Mouse (Mus musculus) midbrain, embryonic 14.5 days (tissue): Measurements from ENCODE around the gene Igf2. TPM values are rescaled to one million over a fixed set of nuclear protein-coding genes. Genes with fewer than 3 reads are reported as not detected.

Experiments used
- ATAC-seq: fragments of 200-750 bp; cut with Nextera tagmentation; 2 replicates; pipeline ENCODE4 v1.8.0; 2017; ENCODE audit warnings: moderate number of reproducible peaks, moderate library complexity; ENCODE audit not compliant: low FRiP score, low TSS enrichment
- DNase-seq: peaks from one replicate; pipeline ENCODE4 v3.0.0-alpha.2; 2015
- H3K27ac ChIP-seq: fragments of 300-500 bp; sonication (generic); replicated peaks from 2 replicates; pipeline ENCODE4 v1.5.1; 2014; ENCODE audit warnings: mild to moderate bottlenecking, low read depth, low read length, moderate library complexity
- H3K27me3 ChIP-seq: fragments of 300-500 bp; sonication (generic); 2 replicates; pipeline ENCODE4 v1.6.1; 2014; ENCODE audit warnings: low read length, control low read depth, mixed read lengths; ENCODE audit not compliant: control insufficient read depth, insufficient read depth
- H3K36me3 ChIP-seq: fragments of 300-500 bp; sonication (generic); 2 replicates; pipeline ENCODE4 v1.6.1; 2014; ENCODE audit warnings: low read length, control low read depth; ENCODE audit not compliant: control insufficient read depth, insufficient read depth
- H3K4me1 ChIP-seq: fragments of 300-500 bp; sonication (generic); 2 replicates; pipeline ENCODE4 v1.6.1; 2014; ENCODE audit warnings: mild to moderate bottlenecking, antibody characterized with exemption, low read length, control low read depth; ENCODE audit not compliant: control insufficient read depth, insufficient read depth
- H3K4me2 ChIP-seq: fragments of 300-500 bp; sonication (generic); 2 replicates; pipeline ENCODE4 v1.6.1; 2014; ENCODE audit warnings: mild to moderate bottlenecking, low read length, moderate library complexity
- H3K4me3 ChIP-seq: fragments of 300-500 bp; sonication (generic); replicated peaks from 2 replicates; pipeline ENCODE4 v1.5.1; 2014; ENCODE audit warnings: low read depth, low read length
- H3K9ac ChIP-seq: fragments of 300-500 bp; sonication (generic); replicated peaks from 2 replicates; pipeline ENCODE4 v1.6.1; 2014; ENCODE audit warnings: mild to moderate bottlenecking, low read length, moderate library complexity
- H3K9me3 ChIP-seq: fragments of 300-500 bp; sonication (generic); 2 replicates; pipeline ENCODE4 v1.6.1; 2016; ENCODE audit warnings: low read length, control low read depth, mixed read lengths; ENCODE audit not compliant: control insufficient read depth
- WGBS: fragments of 180-500 bp; shearing (Covaris S2); extraction: QIAGEN DNeasy Blood & Tissue Kit; methylation state at CpG from one replicate; pipeline ENCODE4 v1.1.7; 2014; 5-methylcytosine and 5-hydroxymethylcytosine counted together
- polyA plus RNA-seq: library from polyadenylated mRNA; unstranded; fragments of >200 nt; fragmentation: Nextera tagmentation; extraction: Ambion mirVana; gene quantifications from 2 replicates; pipeline ENCODE4 v1.2.1, GENCODE M21; 2014

Gene Igf2
- polyA plus RNA-seq, result 19.1 and 102 TPM in 2 replicates

DNA sequence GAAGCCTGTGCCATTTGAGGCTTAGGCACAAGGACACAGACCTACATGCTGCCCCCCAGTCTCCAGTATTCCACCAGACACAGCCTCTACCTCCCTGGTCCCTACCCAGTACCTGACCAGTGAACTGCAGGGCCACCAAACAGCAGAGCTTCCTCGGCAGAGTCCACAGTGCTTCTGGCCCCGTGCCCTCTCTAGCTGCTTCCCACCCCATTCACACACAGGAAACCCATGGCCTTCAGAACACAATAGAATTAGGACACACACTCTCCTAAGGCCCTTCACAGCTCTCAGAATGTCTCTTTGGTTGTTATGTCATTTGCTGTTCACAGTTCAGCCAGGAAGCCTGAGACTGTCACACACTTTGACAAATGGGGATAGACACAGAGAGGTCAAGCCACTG is at the start of gene Igf2:
Igf2 (minus strand) TSS at position 158 of the 400 bp plus-strand sequence.
- Histone ChIP-seq H3K4me2 (no peak within 1 kb of the TSS), H3K9ac (no peak within 1 kb of the TSS), H3K4me3 (no peak within 1 kb of the TSS), H3K27me3 (peaks cover 52% of the 10 kb centered on the region), H3K9me3 (peaks cover 5% of the 10 kb centered on the region), H3K27ac (no peak within 1 kb of the TSS), H3K4me1 (no peaks in the 10 kb centered on the region), H3K36me3 (no peaks in the 10 kb centered on the region)
- ATAC-seq, result no peak
- 63% methylated on average over 2 of the region's 2 CpGs for WGBS
- no peak for DNase-seq

DNA sequence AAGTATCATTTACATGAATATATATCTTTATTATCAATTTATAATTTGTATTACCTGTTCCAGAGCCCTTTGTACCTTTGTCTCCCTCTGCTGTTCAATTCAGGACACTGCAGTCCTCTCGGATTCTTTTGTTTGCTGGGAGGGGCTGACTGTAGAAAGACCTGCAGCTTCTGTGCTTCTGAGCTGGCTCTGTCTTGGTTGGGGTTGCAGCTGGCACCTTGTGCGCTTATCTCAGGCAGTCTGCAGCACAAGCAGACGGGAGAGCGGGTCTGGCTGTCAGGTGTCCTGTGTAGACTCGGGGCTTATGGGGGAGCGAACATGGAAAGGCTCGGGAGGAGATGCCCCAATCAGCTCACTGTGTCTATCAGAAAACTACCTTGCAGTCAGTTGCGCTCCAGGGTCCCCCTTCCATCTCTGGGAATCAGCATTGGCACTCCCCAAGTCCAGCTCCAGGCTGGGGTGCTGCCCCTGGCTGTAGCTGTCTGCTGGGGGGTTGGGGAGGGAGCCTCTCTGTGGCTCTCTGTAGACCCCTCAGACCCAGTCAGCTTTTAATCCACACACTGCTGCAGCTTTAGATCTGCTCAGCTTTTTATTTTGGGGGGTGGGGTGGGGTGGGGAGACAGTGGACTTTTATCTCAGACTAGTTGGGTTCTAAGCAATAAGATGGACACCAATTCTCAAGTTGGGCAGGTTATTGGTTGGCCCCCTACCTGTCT is 48.3 kb upstream of the Igf2 start:
- peak overlapping the region; percentile 70 for H3K27ac ChIP-seq
- WGBS, result 12% methylated on average over 8 of the region's 8 CpGs
- H3K4me2 ChIP-seq, result peak overlapping the region; percentile 55
- H3K9ac ChIP-seq, result peak overlapping the region; percentile 62
- no peak for ATAC-seq
- H3K4me1 ChIP-seq, result no peaks in the 10 kb centered on the region
- H3K27me3 ChIP-seq, result no peaks in the 10 kb centered on the region
- DNase-seq, result peak; percentile 84
- no peaks in the 10 kb centered on the region for H3K9me3 ChIP-seq
- H3K4me3 ChIP-seq, result peak overlapping the region; percentile 25
- H3K36me3 ChIP-seq, result no peaks in the 10 kb centered on the region

DNA sequence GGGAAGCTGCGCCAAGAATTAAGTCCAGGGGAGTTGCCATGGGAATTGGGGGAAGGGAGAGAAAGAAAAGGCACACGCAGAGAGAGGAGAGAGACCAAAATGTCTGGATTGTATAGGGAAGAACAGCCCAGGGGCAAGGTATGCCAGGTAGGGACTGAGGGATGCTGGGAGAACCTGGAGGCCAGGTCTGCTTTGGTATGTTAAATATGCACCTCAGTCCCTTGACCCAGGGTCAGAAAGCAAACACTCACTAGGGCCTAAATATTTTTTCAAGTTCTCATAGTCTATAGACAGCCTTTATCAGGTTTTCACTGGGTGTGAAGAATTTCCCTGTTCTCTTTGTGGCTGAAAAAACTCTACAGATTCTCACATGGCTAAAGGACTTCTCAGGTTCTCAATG is 40.3 kb upstream of the Igf2 start:
- H3K36me3 ChIP-seq, result no peaks in the 10 kb centered on the region
- no peak overlapping the region for H3K9ac ChIP-seq
- no peaks in the 10 kb centered on the region for H3K27me3 ChIP-seq
- no peak overlapping the region for H3K27ac ChIP-seq
- no peak for DNase-seq
- no peak overlapping the region for H3K4me2 ChIP-seq
- ATAC-seq, result no peak
- no peaks in the 10 kb centered on the region for H3K4me1 ChIP-seq
- H3K4me3 ChIP-seq, result no peak overlapping the region
- no peaks in the 10 kb centered on the region for H3K9me3 ChIP-seq
- 82% methylated on average over 2 of the region's 2 CpGs for WGBS

DNA sequence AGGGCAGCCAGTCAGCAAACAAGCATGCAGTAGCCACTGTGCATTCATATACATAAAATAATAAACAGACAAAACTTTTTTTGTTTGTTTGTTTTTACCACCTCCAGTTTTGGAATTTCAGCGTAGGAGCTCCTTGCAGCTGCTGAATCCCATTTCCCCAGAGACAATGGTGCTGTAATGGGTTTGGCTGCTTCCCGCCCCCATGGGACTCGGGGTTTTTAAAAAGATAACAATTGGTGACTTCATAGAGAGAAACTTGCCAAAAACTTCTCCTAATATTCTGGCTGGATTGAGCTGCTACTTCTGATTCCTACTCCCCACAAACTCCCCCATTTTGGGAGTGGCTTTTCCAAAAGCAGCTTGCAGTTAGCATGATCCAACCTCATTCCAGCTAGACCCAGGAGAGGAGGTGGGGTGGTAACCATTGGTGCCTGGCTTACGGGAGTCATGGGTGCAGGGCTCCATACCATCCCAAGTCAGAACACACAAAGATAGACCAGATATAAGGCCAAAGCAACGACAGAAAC is 32.8 kb upstream of the Igf2 start:
- Histone ChIP-seq H3K27me3 (no peaks in the 10 kb centered on the region), H3K4me3 (no peak overlapping the region), H3K36me3 (no peaks in the 10 kb centered on the region), H3K4me2 (no peak overlapping the region), H3K9ac (no peak overlapping the region), H3K27ac (no peak overlapping the region), H3K4me1 (no peaks in the 10 kb centered on the region), H3K9me3 (no peaks in the 10 kb centered on the region)
- 71% methylated on average over 5 of the region's 5 CpGs for WGBS
- ATAC-seq (no peak), DNase-seq (no peak)

- 90% methylated on average over 3 of the region's 3 CpGs for WGBS
- Histone ChIP-seq H3K9me3 (no peaks in the 10 kb centered on the region), H3K4me3 (no peak overlapping the region), H3K36me3 (no peaks in the 10 kb centered on the region), H3K4me1 (no peaks in the 10 kb centered on the region), H3K4me2 (no peak overlapping the region), H3K27me3 (no peaks in the 10 kb centered on the region), H3K27ac (no peak overlapping the region), H3K9ac (no peak overlapping the region)
- ATAC-seq (no peak), DNase-seq (no peak)
Observed at GRCm38 (mm10) chr7:142678611-142679010, 12.0 kb upstream of the Igf2 start.

DNA sequence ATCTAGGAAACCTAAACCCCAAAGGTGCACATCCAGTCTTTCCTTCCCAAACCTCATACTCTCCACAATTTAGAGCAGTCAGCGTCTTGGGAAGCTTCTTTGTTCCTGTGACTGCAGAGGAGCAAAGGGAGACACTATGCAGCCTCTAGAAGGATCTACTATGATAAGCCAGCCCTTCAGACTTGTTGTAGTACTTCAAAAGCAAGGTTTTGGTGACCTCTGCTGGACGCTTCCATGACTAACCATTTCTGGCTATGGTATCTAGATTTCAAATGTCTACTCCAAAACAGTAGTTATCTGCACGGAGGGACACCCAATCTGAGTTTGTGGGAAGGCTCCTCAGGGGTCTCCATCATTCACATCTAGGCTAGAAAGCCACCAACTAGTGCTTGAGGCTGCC is 9.0 kb upstream of the Igf2 start:
- ATAC-seq (no peak), DNase-seq (peak; percentile 90)
- Histone ChIP-seq H3K9me3 (peaks cover 2% of the 10 kb centered on the region; the same call in 1 of the 2 replicates), H3K4me2 (no peak overlapping the region), H3K27me3 (no peaks in the 10 kb centered on the region), H3K36me3 (no peaks in the 10 kb centered on the region), H3K9ac (no peak overlapping the region), H3K4me3 (no peak overlapping the region), H3K4me1 (no peaks in the 10 kb centered on the region), H3K27ac (no peak overlapping the region)
- 11% methylated on average over 3 of the region's 3 CpGs for WGBS

- no peak for DNase-seq
- H3K4me1 ChIP-seq, result no peaks in the 10 kb centered on the region
- H3K4me3 ChIP-seq, result no peak overlapping the region
- no peaks in the 10 kb centered on the region for H3K36me3 ChIP-seq
- no peaks in the 10 kb centered on the region for H3K27me3 ChIP-seq
- no peak overlapping the region for H3K9ac ChIP-seq
- 67% methylated on average over 6 of the region's 6 CpGs for WGBS
- peaks cover 2% of the 10 kb centered on the region for H3K9me3 ChIP-seq
- ATAC-seq, result no peak
- H3K27ac ChIP-seq, result no peak overlapping the region
- no peak overlapping the region for H3K4me2 ChIP-seq
Observed at GRCm38 (mm10) chr7:142675141-142675540, 8.5 kb upstream of the Igf2 start.

GRCm38 (mm10) chr7:142672120-142672519 is 5.5 kb upstream of the Igf2 start:
- WGBS, result 10% methylated on average over 4 of the region's 4 CpGs
- Histone ChIP-seq H3K4me2 (no peak overlapping the region), H3K9me3 (peaks cover 5% of the 10 kb centered on the region), H3K4me3 (no peak overlapping the region), H3K4me1 (no peaks in the 10 kb centered on the region), H3K27me3 (no peaks in the 10 kb centered on the region; the same call in 1 of the 2 replicates), H3K9ac (no peak overlapping the region), H3K27ac (no peak overlapping the region), H3K36me3 (no peaks in the 10 kb centered on the region)
- ATAC-seq (no peak), DNase-seq (peak; percentile 85)

GRCm38 (mm10) chr7:142671067-142671466 is 4.5 kb upstream of the Igf2 start:
- Histone ChIP-seq H3K4me2 (no peak overlapping the region), H3K27me3 (peaks cover 10% of the 10 kb centered on the region), H3K9me3 (peaks cover 5% of the 10 kb centered on the region), H3K27ac (no peak overlapping the region), H3K4me3 (no peak overlapping the region), H3K36me3 (no peaks in the 10 kb centered on the region), H3K4me1 (no peaks in the 10 kb centered on the region), H3K9ac (no peak overlapping the region)
- 95% methylated on average over 1 of the region's 1 CpGs for WGBS
- ATAC-seq (no peak), DNase-seq (no peak)
